Mouse (Mus musculus) common myeloid progenitor, adult 5-6 weeks (primary cell): ENCODE results near the gene Amigo1. TPM values are rescaled to one million over a fixed set of nuclear protein-coding genes. Genes with fewer than 3 reads are reported as not detected.

ENCODE experiments used
- ATAC-seq: replicated peaks from 2 replicates; pipeline ENCODE4 v1.8.0; 2016; ENCODE audit warnings: low read depth, mild to moderate bottlenecking, moderate TSS enrichment, inconsistent platforms; ENCODE audit not compliant: poor library complexity, severe bottlenecking
- total RNA-seq: library from RNA; stranded (forward); fragments of 200-1000, 187-1606 nt; gene quantifications from 2 replicates; pipeline ENCODE4 v1.2.3, GENCODE M21; 2017

Gene Amigo1
- 3.1 and 4.5 TPM in 2 replicates for total RNA-seq

GRCm38 (mm10) chr3:108186098-108187047 lies at the start of gene Amigo1:
Gene Amigo1, plus strand, starts transcription at chr3:108186335.
- peak; percentile 33; the same call in 1 of the 2 replicates for ATAC-seq

GRCm38 (mm10) chr3:108139113-108139512 lies 47.0 kb upstream of the Amigo1 start:
- ATAC-seq: no peak

- 0 out of 2 replicates have a peak, but pooled peaks have one; percentile 6 for ATAC-seq
Observed at GRCm38 (mm10) chr3:108140786-108141185, 45.3 kb upstream of the Amigo1 start.

GRCm38 (mm10) chr3:108145534-108146445 lies 40.3 kb upstream of the Amigo1 start, which contains the start of gene Gnai3:
Gene Gnai3, minus strand, starts transcription at chr3:108146146.
- peak; percentile 93 for ATAC-seq

GRCm38 (mm10) chr3:108146671-108147070 lies 39.5 kb upstream of the Amigo1 start:
- ATAC-seq: no peak

GRCm38 (mm10) chr3:108147386-108148235 lies 38.5 kb upstream of the Amigo1 start:
- peak; percentile 77 for ATAC-seq

- no peak for ATAC-seq
Observed at GRCm38 (mm10) chr3:108152290-108152689, 33.8 kb upstream of the Amigo1 start.

- ATAC-seq: no peak
Observed at GRCm38 (mm10) chr3:108154656-108155055, 31.5 kb upstream of the Amigo1 start, which contains the start of gene Gpr61. Gene Gpr61, minus strand, starts transcription at chr3:108154882.

GRCm38 (mm10) chr3:108158383-108159037 lies 27.6 kb upstream of the Amigo1 start:
- no peak for ATAC-seq

GRCm38 (mm10) chr3:108164091-108164490 lies 22.0 kb upstream of the Amigo1 start:
- no peak for ATAC-seq

GRCm38 (mm10) chr3:108164807-108165206 lies 21.3 kb upstream of the Amigo1 start:
- ATAC-seq: peak; percentile 97

GRCm38 (mm10) chr3:108165532-108166315 lies 20.4 kb upstream of the Amigo1 start:
- ATAC-seq: no peak

GRCm38 (mm10) chr3:108166486-108167211 lies 19.5 kb upstream of the Amigo1 start:
- ATAC-seq: 0 out of 2 replicates have a peak, but pooled peaks have one; percentile 52

GRCm38 (mm10) chr3:108167499-108167898 lies 18.6 kb upstream of the Amigo1 start:
- ATAC-seq: no peak

- no peak for ATAC-seq
Observed at GRCm38 (mm10) chr3:108169199-108169598, 16.9 kb upstream of the Amigo1 start.

- ATAC-seq: no peak
Observed at GRCm38 (mm10) chr3:108174672-108175531, 11.2 kb upstream of the Amigo1 start.
